9 mouse cellular contexts compared by ENCODE assay signal in genomic region chr11:99043632-99044031, GRCm38 (mm10). TPM values are rescaled to one million over a fixed set of nuclear protein-coding genes. Genes with fewer than 3 reads are reported as not detected.
DNase-seq lines count a peak whose midpoint lies in the region; ATAC-seq and TF ChIP-seq lines count a peak whose summit lies in the region.
"Had no signal": no experiment of that assay in that cellular context is flagged by ENCODE, and none has a peak within 500 bp of the region (broad histone marks: within the 10 kb centered on the region; RNA-seq: fewer than 3 reads in every experiment).

No protein-coding gene starts in this region.

- H3K27ac ChIP-seq in kidney, embryonic 15.5 days: peak overlapping the region; percentile 59
- peak overlapping the region; percentile 38 for H3K27ac ChIP-seq in bone marrow macrophage, adult 2 months (ENCODE audit: insufficient read depth, low read depth, low read length)
- peak overlapping the region in 1 of 2 experiments; percentile 44; a peak in 2 of 4 replicates for H3K27ac ChIP-seq in heart, embryonic 14.5 days (replicated peaks in 1 of 2; ENCODE audit: control insufficient read depth in 1 of 2, insufficient read depth in 1 of 2, low read depth in 2 of 2, low read length in 2 of 2)
- H3K27ac ChIP-seq in liver, embryonic 15.5 days (replicated peaks): peak overlapping the region; percentile 42; the same call in 1 of the 2 replicates
- H3K27ac ChIP-seq in cerebellum, adult 2 months (ENCODE audit: insufficient read depth, low read length): no peak overlapping the region

- H3K4me1 ChIP-seq in kidney, embryonic 15.5 days: peaks cover 73% of the 10 kb centered on the region
- peaks cover 22% of the 10 kb centered on the region for H3K4me1 ChIP-seq in bone marrow macrophage, adult 2 months (ENCODE audit: control insufficient read depth, insufficient read depth, low read length)
- peaks cover 41 to 49% of the 10 kb centered on the region in 2 experiments for H3K4me1 ChIP-seq in heart, embryonic 14.5 days (ENCODE audit: control insufficient read depth in 2 of 2, insufficient read depth in 2 of 2, low read length in 2 of 2)
- peaks cover 43% of the 10 kb centered on the region for H3K4me1 ChIP-seq in liver, embryonic 15.5 days (replicated peaks)
- peaks cover 6% of the 10 kb centered on the region; the same call in 1 of the 2 replicates for H3K4me1 ChIP-seq in cerebellum, adult 2 months (ENCODE audit: control insufficient read depth, insufficient read depth, low read length)

- no peak for TF ChIP-seq POLR2A in bone marrow macrophage, adult 2 months (IDR thresholded peaks at IDR 0.05; ENCODE audit: borderline replicate concordance, low read depth, low read length)
- TF ChIP-seq POLR2A in cerebellum, adult 2 months (IDR thresholded peaks at IDR 0.05; ENCODE audit: borderline replicate concordance, insufficient read depth, low read length): no peak

- H3K27me3 ChIP-seq in kidney, embryonic 15.5 days: no peaks in the 10 kb centered on the region
- H3K27me3 ChIP-seq in heart, embryonic 14.5 days (ENCODE audit: control insufficient read depth, insufficient read depth, low read length): peaks cover 5% of the 10 kb centered on the region; the same call in 1 of the 2 replicates
- H3K27me3 ChIP-seq in liver, embryonic 15.5 days: peaks cover 56% of the 10 kb centered on the region
- H3K27me3 ChIP-seq in cerebellum, adult 2 months (ENCODE audit: control insufficient read depth, insufficient read depth, low read length): peaks cover 2% of the 10 kb centered on the region; the same call in 1 of the 2 replicates

- H3K4me2 ChIP-seq in kidney, embryonic 15.5 days: peak overlapping the region; percentile 44
- H3K4me2 ChIP-seq in heart, embryonic 14.5 days (ENCODE audit: low read length): peak overlapping the region; percentile 41
- peak overlapping the region; percentile 67 for H3K4me2 ChIP-seq in liver, embryonic 15.5 days

- peaks cover 34% of the 10 kb centered on the region for H3K36me3 ChIP-seq in kidney, embryonic 15.5 days
- peaks cover 12% of the 10 kb centered on the region for H3K36me3 ChIP-seq in heart, embryonic 14.5 days (ENCODE audit: control insufficient read depth, insufficient read depth, low read length)
- 0 out of 2 replicates have a peak, but pooled peaks cover 7% of the 10 kb centered on the region for H3K36me3 ChIP-seq in liver, embryonic 15.5 days (replicated peaks)

- no peak for DNase-seq in kidney, postnatal 4 days
- no peak for DNase-seq in cerebellum, adult 2 months
- DNase-seq in thymus, postnatal 10 days (ENCODE audit: low spot score in 2 of 2): no peak
- DNase-seq: cerebellum, postnatal 36 days; gastrocnemius, postnatal 10 days had no signal

- peak overlapping the region; percentile 20 for H3K4me3 ChIP-seq in kidney, embryonic 15.5 days (replicated peaks)
- H3K4me3 ChIP-seq in bone marrow macrophage, adult 2 months (ENCODE audit: insufficient read depth, low read length): no peak overlapping the region
- peak overlapping the region; percentile 9 to 16; a peak in 2 of 4 replicates for H3K4me3 ChIP-seq in heart, embryonic 14.5 days (ENCODE audit: control insufficient read depth in 1 of 2, insufficient read depth in 1 of 2, low read depth in 1 of 2, low read length in 2 of 2)
- H3K4me3 ChIP-seq in liver, embryonic 15.5 days (replicated peaks): no peak overlapping the region; the same call in 1 of the 2 replicates
- no peak overlapping the region for H3K4me3 ChIP-seq in cerebellum, adult 2 months (replicated peaks; ENCODE audit: insufficient read depth, low read depth, low read length)

- H3K9me3 ChIP-seq in kidney, embryonic 15.5 days (replicated peaks): no peaks in the 10 kb centered on the region
- no peaks in the 10 kb centered on the region for H3K9me3 ChIP-seq in heart, embryonic 14.5 days (ENCODE audit: control insufficient read depth, low read length)
- H3K9me3 ChIP-seq in liver, embryonic 15.5 days (replicated peaks): no peaks in the 10 kb centered on the region

- no peak overlapping the region for H3K9ac ChIP-seq in kidney, embryonic 15.5 days
- no peak overlapping the region for H3K9ac ChIP-seq in heart, embryonic 14.5 days (ENCODE audit: low read length)
- H3K9ac ChIP-seq in liver, embryonic 15.5 days: no peak overlapping the region

- ATAC-seq in kidney, embryonic 15.5 days (replicated peaks; ENCODE audit: low FRiP score): no peak
- ATAC-seq in heart, embryonic 14.5 days (ENCODE audit: insufficient number of reproducible peaks, insufficient read depth, low FRiP score, low read depth): no peak
- ATAC-seq in liver, embryonic 15.5 days (ENCODE audit: insufficient read depth): no peak

- TF ChIP-seq CTCF in bone marrow macrophage, adult 2 months (IDR thresholded peaks at IDR 0.05; ENCODE audit: low read depth, low read length): no peak
- TF ChIP-seq CTCF in cerebellum, adult 2 months (IDR thresholded peaks at IDR 0.05; ENCODE audit: borderline replicate concordance, insufficient read depth, low read depth, low read length): no peak

- WGBS in kidney, embryonic 15.5 days: 52% methylated on average over 6 of the region's 6 CpGs
- WGBS in heart, embryonic 14.5 days: 58% methylated on average over 6 of the region's 6 CpGs
- 51% methylated on average over 6 of the region's 6 CpGs for WGBS in liver, embryonic 15.5 days (ENCODE audit: insufficient replicate concordance)
- WGBS in cerebellum, adult 2 months: 83% methylated on average over 6 of the region's 6 CpGs

RNA-seq across cellular contexts. Expression of gene Igfbp4, which starts 2.6 kb away (rescaled TPM):
- 644 and 695 TPM in 2 replicates for polyA plus RNA-seq in kidney, embryonic 15.5 days (2015; fragmentation: Nextera tagmentation; extraction: Ambion mirVana)
- 372 and 390 TPM in 2 replicates for polyA plus RNA-seq in bone marrow macrophage, adult 2 months (2012; ENCODE audit: insufficient read depth, insufficient read length, missing spikeins)
- 315 and 373 TPM in 2 replicates for polyA plus RNA-seq in heart, embryonic 14.5 days (2014; fragmentation: Nextera tagmentation; extraction: Ambion mirVana)
- 249 and 305 TPM in 2 replicates for polyA plus RNA-seq in liver, embryonic 15.5 days (2015; fragmentation: Nextera tagmentation; extraction: Ambion mirVana)
- polyA plus RNA-seq in cerebellum, adult 2 months (2012; rRNA removed): 26.2 and 28.6 TPM in 2 replicates

RNA-seq across cellular contexts. Expression of gene Top2a, which starts 19.6 kb away (rescaled TPM):
- 249 and 256 TPM in 2 replicates for polyA plus RNA-seq in kidney, embryonic 15.5 days (2015; fragmentation: Nextera tagmentation; extraction: Ambion mirVana)
- polyA plus RNA-seq in bone marrow macrophage, adult 2 months (2012; ENCODE audit: insufficient read depth, insufficient read length, missing spikeins): 135 and 154 TPM in 2 replicates
- 169 and 174 TPM in 2 replicates for polyA plus RNA-seq in heart, embryonic 14.5 days (2014; fragmentation: Nextera tagmentation; extraction: Ambion mirVana)
- 182 and 184 TPM in 2 replicates for polyA plus RNA-seq in liver, embryonic 15.5 days (2015; fragmentation: Nextera tagmentation; extraction: Ambion mirVana)
- 0.11 and 0.25 TPM in 2 replicates for polyA plus RNA-seq in cerebellum, adult 2 months (2012; rRNA removed)

RNA-seq across cellular contexts. Expression of gene Tns4, which starts 45.5 kb away (rescaled TPM):
- polyA plus RNA-seq in kidney, embryonic 15.5 days (2015; fragmentation: Nextera tagmentation; extraction: Ambion mirVana): 0.29 and 0.32 TPM in 2 replicates
- polyA plus RNA-seq in bone marrow macrophage, adult 2 months (2012; ENCODE audit: insufficient read depth, insufficient read length, missing spikeins): 1.6 and 2.0 TPM in 2 replicates
- polyA plus RNA-seq in heart, embryonic 14.5 days (2014; fragmentation: Nextera tagmentation; extraction: Ambion mirVana): 0.11 and 0.19 TPM in 2 replicates
- 0.29 and 0.46 TPM in 2 replicates for polyA plus RNA-seq in liver, embryonic 15.5 days (2015; fragmentation: Nextera tagmentation; extraction: Ambion mirVana)
- 0.18 and 0.25 TPM in 2 replicates for polyA plus RNA-seq in cerebellum, adult 2 months (2012; rRNA removed)

Comparison
In these comparisons a context has a peak if more than half of its experiments do, and no peak if none do; other contexts are left out.
1. H3K4me3 ChIP-seq: peak in kidney, embryonic 15.5 days (single experiment) and heart, embryonic 14.5 days (2 of 2); none in bone marrow macrophage, adult 2 months (single experiment), liver, embryonic 15.5 days (single experiment) and cerebellum, adult 2 months (single experiment).
2. RNA of gene Top2a, which starts 19.6 kb away (polyA plus RNA-seq): 249 to 256 TPM in kidney, embryonic 15.5 days, 182 to 184 TPM in liver, embryonic 15.5 days, 169 to 174 TPM in heart, embryonic 14.5 days and 135 to 154 TPM in bone marrow macrophage, adult 2 months; 0.11 to 0.25 TPM in cerebellum, adult 2 months; every median in the first group is over 100 times any median in the second.
3. Peak in every context shown above with its lines, with median percentiles within 50 percentile points of each other: H3K4me2 ChIP-seq.